Mouse (Mus musculus) megakaryocyte-erythroid progenitor cell, adult 5-6 weeks (primary cell): Measurements from ENCODE around the gene Nin. TPM values are rescaled to one million over a fixed set of nuclear protein-coding genes. Genes with fewer than 3 reads are reported as not detected.
A peak's percentile ranks its signal among the peaks of the same experiment; 100 is the strongest.
"Not testable (repeated sequence)": the region's sequence is repeated elsewhere in the genome, so short reads cannot be mapped to it uniquely, and the experiment has no call there.

Experiments used
- ATAC-seq: replicated peaks from 2 replicates; pipeline ENCODE4 v1.8.0; 2016; ENCODE audit warnings: mild to moderate bottlenecking, inconsistent platforms; ENCODE audit not compliant: severe bottlenecking, poor library complexity, low FRiP score, low TSS enrichment
- total RNA-seq, 2 experiments: library from RNA; stranded (forward) in 1 of 2; stranded (reverse) in 1 of 2; fragments of 200-1000, 215-1000 nt in 1 of 2; fragments of >200 nt in 1 of 2; fragmentation: Nextera tagmentation in 1 of 2; gene quantifications; 2 replicates each; pipeline ENCODE4 v1.2.3; 2014 to 2017

Gene Nin
- total RNA-seq (2014; fragmentation: Nextera tagmentation) (33.1 and 50.1 TPM in 2 replicates), total RNA-seq (2017) (41.3 and 61.0 TPM in 2 replicates)

- ATAC-seq = no peak
Observed at GRCm38 (mm10) chr12:70113351-70113750, at the start of gene Nin. Gene Nin (minus strand): TSS chr12:70113717.

DNA sequence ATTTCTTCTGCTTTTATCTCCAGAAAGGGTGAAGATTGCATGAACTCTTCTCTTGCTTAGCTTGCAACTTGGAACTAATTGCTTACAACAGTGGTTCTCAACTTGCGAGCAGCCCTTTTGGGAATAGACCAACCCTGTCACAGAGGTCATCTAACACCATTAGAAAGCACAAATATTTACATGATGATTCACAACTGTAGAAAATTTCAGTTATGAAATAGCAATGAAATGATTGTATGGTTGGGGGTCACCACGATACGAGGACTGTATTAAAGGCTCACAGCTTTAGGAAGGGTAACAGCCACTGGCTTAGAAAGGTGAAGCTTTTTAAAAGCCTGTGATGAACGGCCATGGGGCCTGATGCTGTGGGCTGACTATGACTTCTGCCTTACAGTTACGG lies 47.5 kb upstream of the Nin start:
- ATAC-seq = no peak

DNA sequence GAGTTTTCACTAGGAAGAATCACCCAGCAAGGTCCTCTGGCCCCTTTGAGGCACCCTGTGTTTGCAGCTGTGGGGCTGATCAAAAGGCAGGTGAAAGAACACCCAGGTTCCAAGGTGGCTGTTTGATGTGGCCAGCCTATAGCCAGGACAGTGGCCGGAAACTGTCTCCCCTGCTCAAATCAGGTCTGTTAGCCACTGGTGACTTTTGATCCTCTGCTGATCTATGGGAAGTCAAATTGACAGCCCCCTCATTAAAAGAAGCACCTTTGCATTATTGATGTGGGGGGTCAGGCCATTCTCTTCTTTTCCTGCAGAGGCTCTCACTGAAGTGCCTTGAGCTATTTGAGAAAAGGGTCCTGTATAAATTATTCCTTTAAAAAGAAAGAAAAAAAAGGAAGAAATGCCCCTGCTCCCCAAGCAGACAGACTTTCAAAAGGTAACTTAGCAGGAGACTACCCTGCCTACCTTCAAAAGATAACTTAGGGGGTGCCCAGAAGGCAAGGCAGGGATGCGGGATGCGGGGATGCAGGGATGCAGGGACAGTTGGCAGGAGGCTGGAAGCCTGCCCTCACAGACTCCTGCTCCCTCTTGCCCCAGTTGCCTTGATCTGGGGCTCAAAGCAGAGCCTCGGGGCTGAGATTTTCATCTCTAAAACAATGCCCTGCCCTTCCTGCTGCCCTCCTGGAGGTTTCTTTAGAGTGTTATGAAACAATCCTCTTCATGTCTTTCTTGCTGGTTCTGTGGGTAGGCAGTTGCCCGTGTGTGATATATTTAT lies 44.0 kb upstream of the Nin start:
- no peak for ATAC-seq

DNA sequence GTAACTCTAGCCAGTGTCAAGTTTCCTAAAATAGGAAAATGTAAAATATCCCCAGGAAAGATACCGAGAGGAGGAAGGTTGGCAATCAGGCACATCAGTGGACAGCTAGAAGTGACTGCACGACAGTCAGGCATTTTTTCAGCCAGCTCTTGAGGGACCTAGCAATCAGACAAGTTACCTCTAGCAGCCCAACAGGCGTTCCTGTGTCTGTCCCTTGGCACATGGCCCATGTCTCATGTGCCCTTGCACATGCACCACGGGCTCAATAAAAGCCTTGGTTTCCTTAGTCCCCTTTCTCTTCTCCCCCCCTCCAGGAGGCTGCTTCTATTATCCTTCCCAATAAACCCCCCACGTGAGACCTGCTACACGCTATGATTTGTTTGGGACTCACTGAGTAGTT lies 42.7 kb upstream of the Nin start:
- ATAC-seq = peak; percentile 60; the same call in 1 of the 2 replicates

- ATAC-seq = no peak
Observed at GRCm38 (mm10) chr12:70153842-70154241, 40.3 kb upstream of the Nin start, which contains the start of gene Abhd12b. Gene Abhd12b (plus strand): TSS chr12:70154142.

DNA sequence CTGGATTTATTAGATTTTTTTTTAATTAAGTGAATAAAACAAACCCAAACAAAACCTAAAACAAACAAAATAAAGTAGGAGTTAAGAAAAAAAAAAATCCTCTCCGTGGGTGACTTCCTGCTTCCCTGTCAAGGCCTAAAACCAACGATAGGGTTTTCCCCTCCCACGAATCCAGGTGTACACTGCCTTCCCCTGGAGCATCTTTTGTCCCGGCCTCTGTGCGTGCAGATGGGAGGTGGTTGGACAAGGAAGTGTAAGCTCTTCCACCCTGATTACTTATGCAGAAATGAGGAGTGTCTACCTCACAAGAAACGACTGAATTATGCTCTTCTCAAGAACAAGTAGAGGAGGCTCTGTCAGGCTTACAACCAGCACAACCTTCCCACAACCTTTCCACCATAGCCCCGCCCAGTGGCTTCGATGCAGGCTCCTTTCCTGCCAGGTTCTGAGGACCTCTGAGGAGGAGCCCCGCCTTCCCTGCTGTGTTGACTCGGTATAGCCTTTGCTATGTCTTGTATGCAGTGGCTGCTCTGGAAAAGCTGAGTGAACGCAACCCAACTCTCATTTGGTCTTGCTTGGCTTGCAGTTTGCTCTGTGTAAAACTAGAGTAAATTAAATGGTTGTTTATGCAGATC lies 35.2 kb upstream of the Nin start:
- ATAC-seq = peak; percentile 54

DNA sequence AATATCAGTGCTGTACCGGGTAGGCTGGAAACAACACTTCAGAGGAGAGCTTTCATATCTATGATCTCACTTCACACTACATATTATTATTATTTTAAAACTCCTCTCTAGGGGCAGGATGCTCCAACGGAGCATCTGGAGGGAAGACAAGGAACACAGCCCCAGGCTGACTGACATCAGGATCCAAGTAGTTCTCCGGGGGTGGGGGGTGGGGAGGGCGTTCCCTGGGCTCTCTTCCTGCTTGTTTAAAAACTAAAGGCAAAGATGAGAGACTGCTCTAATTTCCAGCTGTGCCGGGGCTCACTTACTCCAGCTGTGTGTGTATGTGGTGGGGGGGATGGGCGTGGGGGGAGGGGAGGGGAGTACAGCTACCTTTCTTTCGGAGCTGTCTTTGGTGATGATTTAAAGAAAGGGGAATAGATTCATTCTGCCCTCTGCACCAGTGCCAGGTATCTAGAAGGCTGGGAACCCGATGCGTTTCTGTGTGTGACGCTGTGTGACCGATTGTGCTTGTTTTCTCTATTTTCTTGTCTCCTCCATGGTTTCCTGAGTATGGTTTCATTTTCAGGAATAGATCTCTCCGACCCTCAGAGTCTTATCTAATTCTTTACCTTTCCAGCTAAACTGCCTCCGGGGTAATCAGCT lies 34.6 kb upstream of the Nin start:
- 0 out of 2 replicates have a peak, but pooled peaks have one; percentile 9 for ATAC-seq

DNA sequence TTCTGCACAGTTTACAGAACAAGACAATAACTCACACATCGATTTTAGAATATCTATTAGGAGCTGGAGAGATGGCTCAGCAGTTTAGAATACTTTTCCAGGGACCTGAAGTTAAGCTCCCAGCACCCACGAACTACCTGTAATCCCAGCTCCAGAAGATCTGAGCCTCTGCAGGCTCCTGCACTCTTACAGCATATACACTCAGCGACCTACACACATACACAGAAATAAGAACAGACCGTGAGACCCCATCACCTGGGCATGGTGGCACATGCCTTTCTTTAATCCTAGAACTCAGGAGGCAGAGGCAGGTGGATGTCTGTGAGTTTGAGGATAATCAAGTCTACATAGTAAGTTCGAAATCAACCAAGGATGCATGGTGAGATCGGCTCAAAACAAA lies 32.1 kb upstream of the Nin start:
- ATAC-seq = no peak

DNA sequence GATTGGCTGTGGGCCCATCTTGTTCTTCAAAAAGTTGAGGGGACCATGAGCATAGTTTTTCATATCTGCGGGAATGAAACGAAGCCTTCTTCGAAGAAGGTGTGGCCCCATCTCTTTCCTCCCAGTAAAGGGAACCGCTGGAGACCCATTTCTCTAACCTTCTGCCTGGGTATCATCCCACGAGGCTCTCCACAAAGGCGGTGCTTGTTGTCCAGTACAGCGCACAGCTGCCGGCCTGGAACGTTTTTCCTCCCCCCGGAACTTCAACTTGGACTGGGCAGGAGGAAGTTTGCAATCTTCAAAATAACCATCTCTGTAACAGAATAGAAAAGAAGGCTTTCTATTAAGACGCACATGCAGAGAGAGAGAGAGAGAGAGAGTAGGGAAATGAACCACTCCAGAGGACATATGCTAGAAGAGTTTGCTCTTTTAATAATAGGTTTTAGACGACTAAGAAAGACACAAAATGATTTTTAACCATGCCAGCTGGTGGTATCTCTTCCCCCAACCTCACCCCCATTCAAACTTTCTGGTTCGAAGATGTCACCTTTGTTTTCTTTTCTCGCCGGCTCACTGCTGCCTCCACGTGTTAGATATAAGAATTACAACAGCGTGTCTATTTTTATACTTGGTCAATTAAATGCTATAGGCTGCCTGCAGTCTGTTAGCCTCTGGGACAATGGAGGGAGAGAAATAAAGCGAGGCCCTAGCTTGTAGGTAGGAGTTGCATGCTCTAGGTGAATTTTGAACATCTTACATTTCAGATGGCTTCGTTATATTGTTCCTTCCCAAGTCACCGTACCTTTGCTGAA lies 31.3 kb upstream of the Nin start:
- 0 out of 2 replicates have a peak, but pooled peaks have one; percentile 20 for ATAC-seq

GRCm38 (mm10) chr12:70144106-70144587 lies 30.6 kb upstream of the Nin start:
- ATAC-seq = not testable (repeated sequence)

GRCm38 (mm10) chr12:70140993-70141576 lies 27.6 kb upstream of the Nin start:
- peak; percentile 38 for ATAC-seq

DNA sequence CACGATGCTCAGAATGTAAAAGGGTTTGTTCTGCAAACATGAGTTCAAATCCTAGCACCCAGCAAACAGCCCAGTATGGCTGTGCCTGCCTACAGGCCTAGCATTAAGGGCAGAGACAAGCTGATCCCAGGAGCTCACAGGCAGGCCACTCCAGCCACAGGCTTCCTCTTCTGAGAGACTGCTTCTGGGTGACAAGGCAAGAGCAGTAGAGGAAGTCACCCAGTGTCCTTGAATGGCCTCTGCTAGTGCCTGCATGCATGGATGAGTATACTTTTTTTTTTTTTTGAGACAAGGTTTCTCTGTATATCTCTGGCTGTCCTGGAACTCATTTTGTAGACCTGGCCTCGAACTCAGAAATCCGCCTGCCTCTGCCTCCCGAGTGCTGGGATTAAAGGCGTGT lies 27.0 kb upstream of the Nin start:
- no peak for ATAC-seq

GRCm38 (mm10) chr12:70139871-70140270 lies 26.4 kb upstream of the Nin start:
- ATAC-seq = no peak

GRCm38 (mm10) chr12:70137626-70138025 lies 24.1 kb upstream of the Nin start:
- no peak for ATAC-seq

DNA sequence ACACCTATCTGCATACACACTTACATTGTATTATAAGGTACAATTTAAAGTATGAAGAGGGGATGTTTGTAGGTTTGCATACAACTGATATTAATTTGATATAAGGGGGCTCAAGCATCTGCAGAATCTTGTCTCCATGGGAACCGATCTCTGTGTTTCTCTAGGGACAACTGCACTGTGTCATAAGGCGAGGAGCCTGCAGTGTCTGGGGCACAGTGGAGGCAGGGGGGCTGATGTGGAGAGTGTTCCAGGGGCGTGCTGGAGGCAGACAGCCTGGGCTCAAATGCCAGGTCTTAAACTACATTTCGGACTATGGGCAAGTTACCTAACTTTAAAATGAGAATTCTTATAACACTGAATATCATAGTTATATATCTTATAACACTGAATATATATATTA lies 23.6 kb upstream of the Nin start:
- no peak for ATAC-seq

- ATAC-seq = peak; percentile 59
Observed at GRCm38 (mm10) chr12:70136185-70136756, 22.8 kb upstream of the Nin start.

- ATAC-seq = no peak
Observed at GRCm38 (mm10) chr12:70134627-70135235, 21.2 kb upstream of the Nin start.

GRCm38 (mm10) chr12:70131042-70131675 lies 17.6 kb upstream of the Nin start:
- ATAC-seq = no peak
